ENCODE assay signal across 13 mouse cellular contexts in genomic region chr5:64478599-64479214, GRCm38 (mm10).
DNase-seq lines count a peak whose midpoint lies in the region; ATAC-seq and TF ChIP-seq lines count a peak whose summit lies in the region.
"Had no signal": no experiment of that assay in that cellular context is flagged by ENCODE, and none has a peak within 500 bp of the region (broad histone marks: within the 10 kb centered on the region; RNA-seq: fewer than 3 reads in every experiment).

No protein-coding gene starts in this region.

- DNase-seq in thymus, postnatal 0 days (ENCODE audit: low spot score): peak; percentile 38
- DNase-seq in thymus, adult 2 months: no peak
- peak; percentile 61 for DNase-seq in splenic B cell, adult 2 months (ENCODE audit: low read depth, low spot score)
- DNase-seq in right cerebral cortex, postnatal 25 days: no peak
- DNase-seq in layer of hippocampus, postnatal 25 days (ENCODE audit: extremely low spot score in 1 of 2, low spot score in 1 of 2): no peak
- DNase-seq: adrenal gland, postnatal 14 days; cerebellum, adult 18-20 months; gastrocnemius, postnatal 25 days had no signal

- TF ChIP-seq POLR2A in thymus, adult 2 months (IDR thresholded peaks at IDR 0.05; ENCODE audit: control insufficient read depth, extremely low read depth, insufficient read depth, low read length, poor library complexity): no peak
- no peak for TF ChIP-seq POLR2A in bone marrow, adult 2 months (IDR thresholded peaks at IDR 0.05; ENCODE audit: borderline replicate concordance, control insufficient read depth, low read depth, low read length)

- H3K4me2 ChIP-seq in intestine, postnatal 0 days (replicated peaks; ENCODE audit: low read depth): no peak overlapping the region
- no peak overlapping the region for H3K4me2 ChIP-seq in intestine, embryonic 15.5 days (replicated peaks)
- H3K4me2 ChIP-seq: embryonic facial prominence, embryonic 12.5 days had no signal

- H3K9me3 ChIP-seq in intestine, postnatal 0 days (ENCODE audit: control insufficient read depth): no peaks in the 10 kb centered on the region
- H3K9me3 ChIP-seq in intestine, embryonic 15.5 days: no peaks in the 10 kb centered on the region
- H3K9me3 ChIP-seq: embryonic facial prominence, embryonic 12.5 days; limb, embryonic 10.5 days had no signal

- no peak overlapping the region for H3K9ac ChIP-seq in intestine, postnatal 0 days (ENCODE audit: low read depth, low read length)
- no peak overlapping the region for H3K9ac ChIP-seq in intestine, embryonic 15.5 days
- H3K9ac ChIP-seq: embryonic facial prominence, embryonic 12.5 days had no signal

- H3K4me3 ChIP-seq in intestine, postnatal 0 days (ENCODE audit: low read depth, low read length): no peak overlapping the region
- no peak overlapping the region for H3K4me3 ChIP-seq in intestine, embryonic 15.5 days (replicated peaks)
- no peak overlapping the region for H3K4me3 ChIP-seq in thymus, adult 2 months (ENCODE audit: control insufficient read depth, insufficient read depth, low read length)
- H3K4me3 ChIP-seq in bone marrow, adult 2 months (replicated peaks; ENCODE audit: control insufficient read depth, low read depth, low read length): no peak overlapping the region
- H3K4me3 ChIP-seq: embryonic facial prominence, embryonic 12.5 days; limb, embryonic 10.5 days had no signal

- H3K4me1 ChIP-seq in intestine, postnatal 0 days (replicated peaks; ENCODE audit: control insufficient read depth, insufficient read depth, low read length): no peaks in the 10 kb centered on the region; the same call in 1 of the 2 replicates
- no peaks in the 10 kb centered on the region for H3K4me1 ChIP-seq in intestine, embryonic 15.5 days (replicated peaks)
- H3K4me1 ChIP-seq in thymus, adult 2 months (replicated peaks; ENCODE audit: control insufficient read depth, insufficient read depth, low read length): peaks cover 11% of the 10 kb centered on the region
- no peaks in the 10 kb centered on the region for H3K4me1 ChIP-seq in bone marrow, adult 2 months (ENCODE audit: control insufficient read depth, insufficient read depth, low read length)
- H3K4me1 ChIP-seq: embryonic facial prominence, embryonic 12.5 days; limb, embryonic 10.5 days had no signal

- H3K27me3 ChIP-seq in intestine, postnatal 0 days (replicated peaks; ENCODE audit: control insufficient read depth, insufficient read depth, low read length): no peaks in the 10 kb centered on the region
- H3K27me3 ChIP-seq in intestine, embryonic 15.5 days (replicated peaks): no peaks in the 10 kb centered on the region
- H3K27me3 ChIP-seq in thymus, adult 2 months (ENCODE audit: control insufficient read depth, insufficient read depth, low read length): no peaks in the 10 kb centered on the region
- no peaks in the 10 kb centered on the region for H3K27me3 ChIP-seq in splenic B cell, adult 2 months (ENCODE audit: control insufficient read depth, insufficient read depth, low read length, poor library complexity, severe bottlenecking)
- H3K27me3 ChIP-seq: embryonic facial prominence, embryonic 12.5 days had no signal

- no peak overlapping the region for H3K27ac ChIP-seq in intestine, postnatal 0 days (ENCODE audit: low read depth, low read length)
- no peak overlapping the region for H3K27ac ChIP-seq in intestine, embryonic 15.5 days
- H3K27ac ChIP-seq in thymus, adult 2 months (ENCODE audit: control insufficient read depth, insufficient read depth, low read length): no peak overlapping the region
- no peak overlapping the region for H3K27ac ChIP-seq in bone marrow, adult 2 months (ENCODE audit: control insufficient read depth, insufficient read depth, low read depth, low read length, poor library complexity)
- H3K27ac ChIP-seq: embryonic facial prominence, embryonic 12.5 days; limb, embryonic 10.5 days had no signal

- no peak for ATAC-seq in intestine, postnatal 0 days
- ATAC-seq in intestine, embryonic 15.5 days: no peak

- 70% methylated on average over 10 of the region's 10 CpGs for WGBS in intestine, postnatal 0 days
- WGBS in intestine, embryonic 15.5 days: 74% methylated on average over 10 of the region's 10 CpGs
- WGBS in thymus, adult 2 months: 79% methylated on average over 10 of the region's 10 CpGs
- WGBS in bone marrow, adult 2 months: 71% methylated on average over 10 of the region's 10 CpGs

- peak; percentile 36 for TF ChIP-seq CTCF in intestine, postnatal 0 days (IDR thresholded peaks at IDR 0.05; ENCODE audit: low read depth)
- TF ChIP-seq CTCF in thymus, adult 2 months (IDR thresholded peaks at IDR 0.05; ENCODE audit: borderline replicate concordance, control insufficient read depth, extremely low read depth, insufficient read depth, low read length, poor library complexity): no peak
- TF ChIP-seq CTCF in bone marrow, adult 2 months (IDR thresholded peaks at IDR 0.05; ENCODE audit: control insufficient read depth, insufficient read depth, low read length): peak; percentile 38; the same call in 1 of the 2 replicates

- H3K36me3 ChIP-seq in intestine, postnatal 0 days (ENCODE audit: control insufficient read depth, insufficient read depth): no peaks in the 10 kb centered on the region
- no peaks in the 10 kb centered on the region for H3K36me3 ChIP-seq in intestine, embryonic 15.5 days
- H3K36me3 ChIP-seq in thymus, adult 2 months (ENCODE audit: control insufficient read depth, insufficient read depth, low read length): no peaks in the 10 kb centered on the region
- H3K36me3 ChIP-seq in splenic B cell, adult 2 months (ENCODE audit: control insufficient read depth, insufficient read depth, low read length, poor library complexity, severe bottlenecking): no peaks in the 10 kb centered on the region
- H3K36me3 ChIP-seq: embryonic facial prominence, embryonic 12.5 days; limb, embryonic 10.5 days had no signal

Comparison
In these comparisons a context has a peak if more than half of its experiments do, and no peak if none do; other contexts are left out.
1. DNase-seq: peak in thymus, postnatal 0 days (single experiment) and splenic B cell, adult 2 months (single experiment); none in thymus, adult 2 months (single experiment), right cerebral cortex, postnatal 25 days (single experiment) and layer of hippocampus, postnatal 25 days (0 of 2).